Mouse (Mus musculus) CH12.LX (cell line): Measurements from ENCODE around the gene Srcap.

Source experiments
- CHD2 ChIP-seq: IDR thresholded peaks from 2 replicates; pipeline ENCODE4 v1.6.1; 2011; ENCODE audit warnings: low read length, improper control_type of control experiment
- MXI1 ChIP-seq: IDR thresholded peaks from 2 replicates; pipeline ENCODE4 v1.6.1; 2011; ENCODE audit warnings: mild to moderate bottlenecking, low read depth, low read length, improper control_type of control experiment
- POLR2A ChIP-seq: IDR thresholded peaks from 2 replicates; pipeline ENCODE4 v1.6.1; 2011; ENCODE audit warnings: low read depth, mild to moderate bottlenecking, improper control_type of control experiment, low read length
- SIN3A ChIP-seq: IDR thresholded peaks from 2 replicates; pipeline ENCODE4 v1.6.1; 2012; ENCODE audit warnings: low read length, improper control_type of control experiment, inconsistent platforms

DNA sequence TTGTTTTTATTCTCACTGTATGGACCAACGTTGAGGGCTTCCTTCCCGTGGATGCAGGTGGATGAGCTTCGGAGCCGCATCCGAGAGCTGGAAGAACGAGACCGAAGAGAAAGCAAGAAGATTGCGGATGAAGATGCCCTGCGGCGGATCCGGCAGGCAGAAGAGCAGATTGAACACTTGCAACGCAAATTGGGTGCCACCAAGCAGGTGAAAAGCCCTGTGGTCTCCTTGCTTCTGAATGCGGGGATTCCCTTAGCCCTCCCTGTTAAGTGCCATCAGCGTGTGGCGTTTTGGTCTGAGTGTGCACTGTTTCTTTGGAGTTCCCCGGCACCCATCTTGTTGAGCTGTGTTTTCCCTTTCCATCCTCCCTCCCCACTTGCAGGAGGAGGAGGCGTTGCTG is 85.0 kb downstream of the Srcap start:
- TF ChIP-seq CHD2 (no peak), SIN3A (no peak), POLR2A (no peak), MXI1 (no peak)
